Mouse (Mus musculus) spleen, adult 12 weeks (tissue): Measurements from ENCODE around the gene Mylpf.
"Not testable (repeated sequence)": the region's sequence is repeated elsewhere in the genome, so short reads cannot be mapped to it uniquely, and the experiment has no call there.

ENCODE experiments used
- DNase-seq: peaks from one replicate; pipeline ENCODE4 v3.0.0; 2022; ENCODE audit warnings: low spot score

Gene Mylpf

DNA sequence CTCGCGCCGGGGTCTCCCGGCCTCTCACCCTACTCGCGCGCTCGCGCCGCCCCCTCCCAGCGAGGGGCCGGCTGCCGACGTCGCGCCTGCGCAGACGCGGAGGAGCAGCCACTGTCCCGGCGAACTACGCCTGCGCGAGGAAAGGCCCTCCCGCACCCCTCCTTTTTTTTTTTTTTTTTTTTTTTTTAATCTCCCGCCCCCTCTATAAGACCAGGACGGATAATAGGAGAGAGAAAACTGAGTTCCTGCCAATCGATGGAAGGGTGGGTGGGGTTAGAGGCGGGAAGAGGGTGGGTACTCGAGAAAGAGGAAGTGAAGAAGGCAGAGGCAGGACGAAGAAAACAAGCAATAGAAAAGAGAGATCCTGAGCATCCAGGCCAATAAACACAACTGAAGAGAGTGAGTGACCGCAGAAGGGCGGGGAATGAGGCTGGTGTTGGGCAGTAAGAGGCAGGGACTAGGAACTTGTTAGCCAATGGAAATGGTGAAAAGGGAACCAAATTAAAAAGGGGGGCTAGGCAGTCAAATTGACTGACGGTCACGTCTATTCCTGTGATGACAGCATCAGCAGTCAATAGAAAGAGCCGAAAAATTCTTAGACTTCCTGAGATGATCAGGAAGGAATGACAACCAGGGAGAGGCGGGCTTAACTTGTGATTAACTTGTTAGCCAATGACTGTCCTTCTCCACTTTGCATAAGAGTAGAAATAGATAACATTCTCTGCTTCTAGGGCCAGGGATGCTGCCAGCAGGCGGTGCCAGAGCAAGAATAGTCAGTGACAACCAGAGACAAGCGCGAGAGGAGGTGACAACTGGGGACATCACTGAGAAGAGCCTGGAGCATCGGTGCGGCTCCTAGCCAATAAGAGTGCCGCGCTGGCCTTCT, at the start of gene Mylpf:
Mylpf (plus strand) TSS at position 338 of the 886 bp plus-strand sequence.
- DNase-seq, result peak; percentile 89

DNA sequence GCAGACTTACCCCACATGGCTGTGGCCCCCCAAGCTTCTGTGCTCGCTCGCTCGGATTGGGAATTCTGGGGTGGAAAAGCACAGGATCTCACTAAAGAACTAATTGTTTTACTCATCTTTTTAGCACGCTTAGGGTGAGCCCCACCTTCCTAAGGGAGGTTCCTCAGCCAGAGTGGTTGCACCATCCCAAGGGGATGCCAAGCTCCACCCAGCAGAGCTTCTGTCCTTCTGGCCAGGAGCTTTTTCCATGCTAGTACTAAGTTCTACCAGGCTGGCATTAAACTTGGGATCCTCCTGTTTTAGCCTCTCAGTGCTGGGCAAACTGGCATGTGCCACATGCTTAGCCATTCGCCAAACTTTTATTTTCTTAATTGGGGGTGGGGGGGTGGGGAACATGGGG, 46.1 kb upstream of the Mylpf start:
- DNase-seq, result no peak

DNA sequence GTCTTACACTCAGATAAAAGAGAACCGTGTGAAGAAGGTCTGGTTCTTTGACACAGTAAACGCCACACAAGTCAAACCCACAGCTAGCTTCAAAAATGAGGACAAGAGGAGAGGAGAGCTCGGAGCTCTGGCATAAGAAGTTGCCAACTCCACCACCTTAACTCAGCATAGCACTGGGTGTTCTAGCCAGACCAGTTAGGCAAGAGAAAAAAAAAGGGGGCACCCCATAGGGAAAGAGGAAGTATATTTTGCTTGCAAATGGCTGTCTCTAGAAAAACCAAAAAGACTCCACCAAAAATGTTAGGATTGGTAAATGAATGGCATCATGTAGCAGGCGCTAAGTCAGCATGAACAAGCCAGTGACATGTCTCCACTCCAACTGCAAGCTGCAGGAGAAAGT, 44.7 kb upstream of the Mylpf start:
- no peak for DNase-seq

DNA sequence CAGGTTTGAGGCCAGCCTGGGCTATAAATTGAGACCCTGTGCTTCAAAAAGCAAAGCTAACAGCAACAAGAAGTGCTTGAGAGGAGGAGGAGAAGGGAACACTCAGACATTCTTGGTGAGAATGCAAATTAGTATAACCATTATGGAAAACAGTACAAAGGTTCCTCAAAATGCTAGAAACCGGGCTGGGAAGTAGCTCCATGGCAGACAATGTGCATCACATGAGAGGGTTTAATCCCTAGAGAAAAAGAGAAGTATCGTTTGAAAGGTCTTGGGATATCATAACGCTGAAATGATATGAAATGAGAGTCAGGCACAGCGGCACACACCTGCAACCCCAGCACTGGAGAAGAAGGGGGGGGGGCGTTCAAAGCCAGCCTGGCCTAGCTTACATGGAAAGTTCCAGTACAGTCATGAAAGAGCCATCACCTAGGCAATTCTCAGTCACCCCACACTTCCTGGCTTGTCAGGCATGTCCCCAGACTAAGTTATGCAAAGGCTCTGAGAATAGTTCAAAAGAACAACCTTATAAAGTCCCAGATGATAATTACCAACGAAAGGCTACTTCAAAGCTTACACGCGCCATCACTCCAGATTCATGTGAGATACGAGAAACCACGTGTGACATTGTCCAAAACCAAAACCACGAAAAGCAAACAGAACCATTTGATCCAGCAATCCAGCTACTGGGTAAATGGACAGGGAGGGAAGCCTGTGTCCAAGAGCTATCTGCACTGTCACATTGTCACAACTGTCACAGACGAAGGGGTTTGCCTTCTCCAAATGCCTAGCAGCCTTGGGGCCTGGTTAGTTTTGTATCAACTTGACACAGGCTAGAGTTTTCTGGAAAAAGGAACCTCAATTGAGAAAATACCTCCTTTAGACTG, 42.8 kb upstream of the Mylpf start:
- DNase-seq, result no peak

DNA sequence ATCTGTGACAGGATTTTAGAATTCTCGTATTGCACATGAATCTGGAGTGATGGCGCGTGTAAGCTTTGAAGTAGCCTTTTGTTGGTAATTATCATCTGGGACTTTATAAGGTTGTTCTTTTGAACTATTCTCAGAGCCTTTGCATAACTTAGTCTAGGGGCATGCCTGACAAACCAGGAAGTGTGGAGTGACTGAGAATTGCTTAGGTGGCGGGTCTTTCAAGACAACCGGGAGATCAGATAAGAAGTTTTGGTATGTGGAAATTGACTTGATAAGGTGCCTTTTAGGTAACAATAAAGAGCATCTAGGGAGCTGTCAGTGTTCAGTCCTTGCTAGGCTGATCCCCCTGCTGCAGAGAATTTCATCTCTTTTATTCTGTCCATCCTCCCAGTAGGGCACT, 42.2 kb upstream of the Mylpf start:
- DNase-seq, result no peak

DNA sequence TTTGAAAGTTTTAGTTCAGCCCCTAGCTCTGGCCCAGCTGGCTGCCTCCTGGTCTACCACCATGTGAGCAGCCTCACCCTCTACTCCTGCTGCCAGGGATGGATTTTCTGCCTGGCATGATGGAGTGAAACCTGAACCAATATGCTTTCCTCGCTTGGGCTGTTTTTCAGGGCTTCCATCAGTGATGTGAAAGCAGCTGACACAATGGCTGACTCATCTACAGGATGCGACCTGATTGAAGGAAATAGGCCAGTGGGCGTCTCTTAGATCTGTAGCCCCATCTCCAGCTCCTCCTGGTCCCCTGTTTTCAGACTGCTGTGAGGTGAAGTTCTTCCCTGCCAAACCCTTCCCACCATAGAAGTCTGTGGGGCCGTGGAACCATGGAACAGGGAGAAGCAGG, 31.8 kb upstream of the Mylpf start:
- DNase-seq, result no peak

DNA sequence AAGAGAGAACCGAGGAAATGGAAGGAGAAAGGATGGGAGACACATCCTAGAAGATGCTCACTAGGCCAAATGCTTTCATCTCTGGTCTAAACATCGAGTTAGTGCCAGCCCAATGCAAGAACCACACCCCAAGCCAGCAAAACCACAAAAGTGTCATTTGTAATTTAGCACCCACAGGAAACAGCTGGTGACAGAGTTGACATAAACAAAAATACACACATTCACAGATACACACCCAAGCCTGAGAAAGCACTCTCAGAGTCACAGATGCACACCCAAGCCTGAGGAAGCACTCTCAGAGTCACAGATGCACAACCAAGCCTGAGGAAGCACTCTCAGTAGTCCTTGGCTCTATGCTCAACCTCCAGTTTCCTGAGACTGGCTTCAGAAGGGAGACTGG, 27.9 kb upstream of the Mylpf start:
- DNase-seq, result no peak

DNA sequence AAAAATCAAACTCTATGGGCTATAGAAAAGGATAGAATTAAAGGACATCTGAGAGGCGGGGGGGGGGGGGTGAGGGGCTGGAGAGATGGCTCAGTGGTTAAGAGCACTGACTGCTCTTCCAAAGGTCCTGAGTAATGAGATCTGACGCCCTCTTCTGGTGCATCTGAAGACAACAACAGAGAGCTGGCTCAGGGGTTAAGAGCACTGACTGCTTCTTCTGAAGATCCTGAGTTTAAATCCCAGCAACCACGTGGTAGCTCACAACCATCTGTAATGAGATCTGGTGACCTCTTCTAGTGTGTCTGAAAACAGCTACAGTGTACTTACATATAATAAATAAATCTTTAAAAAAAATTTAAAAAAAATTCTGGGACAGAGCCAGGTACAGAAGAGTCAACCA, 27.0 kb upstream of the Mylpf start:
- not testable (repeated sequence) for DNase-seq

DNA sequence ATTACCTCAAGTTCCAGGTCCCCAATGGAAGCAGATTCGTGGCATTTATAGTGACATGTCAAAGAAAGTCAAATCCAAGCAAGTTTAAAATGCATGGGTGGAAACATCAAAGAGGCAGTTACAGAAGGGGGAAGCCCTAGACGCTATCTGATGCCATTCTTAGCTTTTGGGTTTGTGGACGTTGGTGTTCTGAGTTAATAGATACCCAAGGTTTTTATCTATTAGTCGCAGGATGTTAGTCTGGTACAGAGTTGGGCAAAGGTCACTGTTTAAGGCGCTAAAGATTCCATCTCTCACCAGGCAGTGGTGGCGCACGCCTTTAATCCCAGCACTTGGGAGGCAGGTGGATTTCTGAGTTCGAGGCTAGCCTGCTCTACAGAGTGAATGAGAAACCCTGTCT, 25.3 kb upstream of the Mylpf start:
- no peak for DNase-seq

DNA sequence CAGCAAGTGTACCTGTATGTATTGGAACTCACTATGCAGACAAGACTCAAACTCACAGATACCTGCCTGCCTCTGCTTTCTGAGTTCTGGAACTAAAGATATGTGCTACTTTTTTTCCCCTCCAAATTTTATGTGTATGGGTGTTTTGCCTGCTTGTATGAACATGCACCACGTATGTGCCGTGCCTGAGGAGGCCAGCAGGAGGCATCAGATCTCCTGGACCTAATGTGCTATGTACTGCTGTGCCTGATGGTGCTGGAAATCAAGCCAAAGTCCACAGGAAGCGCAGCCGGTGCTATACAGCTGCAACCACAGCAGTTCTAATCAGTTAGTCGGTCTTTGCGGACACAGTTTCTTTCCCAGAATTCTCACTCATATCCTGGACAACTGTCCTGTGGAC, 24.9 kb upstream of the Mylpf start:
- DNase-seq, result peak; percentile 40

DNA sequence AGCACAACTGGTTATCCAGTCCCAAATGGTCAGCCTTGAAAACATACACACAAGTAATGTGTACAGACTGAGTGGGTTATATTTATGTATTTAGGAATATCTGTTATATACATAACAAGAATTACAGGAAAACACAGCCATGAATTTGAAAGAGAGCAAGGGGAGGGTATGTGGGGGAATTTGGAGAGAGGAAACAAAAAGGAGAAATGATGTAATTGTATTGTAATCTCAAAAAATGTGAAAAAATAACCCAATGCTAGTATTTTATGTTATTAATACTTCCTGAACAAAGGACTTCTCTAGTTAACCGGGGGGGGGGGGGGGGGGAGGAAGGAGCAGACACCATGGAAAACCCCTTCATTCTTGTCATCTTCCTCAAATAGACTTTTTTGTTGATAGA, 24.0 kb upstream of the Mylpf start:
- DNase-seq, result no peak

DNA sequence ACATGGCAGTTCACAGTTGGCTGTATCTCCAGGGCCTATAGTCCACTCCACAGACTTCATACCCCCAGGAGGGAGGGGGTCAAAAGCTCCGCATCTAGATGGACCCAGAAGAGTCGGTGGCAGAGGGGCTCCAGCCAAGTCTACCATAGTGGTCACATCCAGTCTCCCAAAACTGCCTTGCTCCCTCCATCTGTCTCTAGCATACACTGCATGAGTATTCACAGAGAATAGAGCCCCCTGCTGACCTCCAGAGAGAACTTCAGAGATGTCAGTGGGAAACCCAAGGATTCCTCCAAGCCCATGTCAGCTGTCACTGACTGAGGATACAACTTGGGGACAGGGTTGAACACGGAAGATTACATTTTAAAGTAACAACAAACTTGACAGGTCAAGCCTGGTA, 23.1 kb upstream of the Mylpf start:
- no peak for DNase-seq

DNA sequence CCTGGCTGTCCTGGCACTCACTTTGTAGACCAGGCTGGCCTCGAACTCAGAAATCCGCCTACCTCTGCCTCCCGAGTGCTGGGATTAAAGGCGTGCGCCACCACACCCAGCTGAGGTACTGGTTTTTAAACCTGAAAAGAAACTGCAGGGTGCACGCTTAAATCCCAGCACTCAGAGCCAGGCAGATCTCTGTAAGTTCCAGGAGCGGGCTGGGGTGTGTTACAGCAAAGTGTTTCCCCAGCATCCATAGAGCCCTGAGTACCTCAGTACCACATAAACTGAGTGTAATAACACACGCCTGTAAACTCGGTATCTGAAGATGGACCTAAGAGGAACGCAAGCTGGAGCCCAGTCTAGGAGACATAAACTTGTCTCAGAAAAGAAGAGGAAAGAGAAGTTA, 21.3 kb upstream of the Mylpf start:
- DNase-seq, result no peak

DNA sequence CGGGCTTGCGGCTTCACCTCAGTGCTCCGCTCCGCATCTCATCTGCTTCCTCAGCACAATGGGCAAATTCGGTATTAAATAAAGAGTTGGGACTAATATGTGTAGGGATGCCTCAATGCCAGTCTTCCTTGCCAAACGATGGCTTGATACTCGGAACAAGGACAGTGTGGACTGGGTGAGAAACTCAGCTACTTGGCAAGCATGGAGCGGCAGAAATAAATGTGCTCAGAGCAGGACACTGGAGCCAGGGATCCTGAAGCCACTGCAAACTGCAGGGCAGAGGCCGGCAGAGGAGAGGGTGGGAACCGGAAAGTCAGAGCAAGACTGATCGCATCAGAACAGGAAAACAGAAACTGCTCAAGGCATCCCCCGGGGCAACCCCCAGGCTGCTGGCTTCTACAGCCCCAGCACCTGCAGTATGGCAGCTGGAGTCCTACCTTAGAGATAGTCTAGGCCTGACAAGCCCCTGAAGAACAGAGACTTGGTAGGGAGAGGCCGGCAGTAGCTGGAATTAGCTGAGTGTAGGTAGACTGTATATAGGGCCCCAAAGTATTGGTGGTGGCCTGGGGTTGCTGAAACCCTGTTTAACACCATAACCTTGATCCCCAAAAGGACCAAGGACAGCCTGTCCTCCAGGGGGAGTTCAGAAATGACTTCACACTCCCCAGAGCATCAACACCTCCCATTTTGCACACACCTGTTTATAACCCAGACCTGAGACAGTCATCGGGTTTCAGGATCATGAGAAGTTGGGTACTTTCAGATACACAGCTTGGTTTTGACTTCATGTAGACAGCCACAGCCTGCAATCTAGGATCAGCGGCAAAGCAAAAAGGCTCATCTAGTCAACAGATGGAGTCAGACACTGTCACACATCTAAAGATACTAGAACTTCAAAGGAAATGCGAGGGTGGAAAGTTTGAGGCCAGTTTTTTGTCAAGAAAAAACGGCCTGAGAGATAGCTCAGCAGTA, 20.1 kb upstream of the Mylpf start:
- no peak for DNase-seq

DNA sequence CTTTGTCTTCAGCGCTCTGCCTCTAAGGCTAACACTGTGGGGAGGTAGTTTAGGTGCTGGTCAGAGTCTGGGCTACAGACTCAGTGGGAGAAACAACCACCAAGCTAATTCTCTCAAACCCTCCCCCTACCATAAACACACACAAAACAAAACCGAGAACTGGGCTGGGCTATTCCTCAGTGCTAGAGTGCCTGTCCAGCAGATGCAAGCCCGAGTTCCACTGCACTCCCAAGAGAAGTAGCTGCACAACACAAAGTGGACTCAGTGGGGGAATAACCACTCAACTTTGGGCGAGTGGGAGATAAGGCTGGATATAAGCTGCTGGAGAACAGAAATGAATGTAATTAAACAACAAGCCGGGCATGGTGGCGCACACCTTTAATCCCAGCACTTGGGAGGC, 18.0 kb upstream of the Mylpf start:
- DNase-seq, result no peak

DNA sequence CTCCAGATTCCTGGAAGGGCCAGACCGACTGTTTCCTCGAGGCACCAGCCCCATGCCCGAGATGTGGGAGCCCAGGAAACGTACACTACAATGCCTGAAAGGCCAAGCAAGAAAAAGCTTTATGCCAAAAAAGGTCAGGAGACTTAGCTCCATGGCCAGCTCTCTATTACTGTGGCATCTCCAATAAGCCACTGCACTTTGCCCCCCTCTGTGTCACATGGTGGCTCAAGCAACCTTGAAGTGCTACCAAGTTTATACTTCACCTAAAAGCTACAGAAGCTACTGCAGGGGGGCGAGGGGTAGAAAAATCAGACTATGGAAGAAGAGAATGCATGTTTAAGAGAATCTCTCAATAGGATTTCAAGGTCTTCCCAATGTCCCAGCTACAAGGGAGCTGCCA, 15.7 kb upstream of the Mylpf start:
- no peak for DNase-seq

DNA sequence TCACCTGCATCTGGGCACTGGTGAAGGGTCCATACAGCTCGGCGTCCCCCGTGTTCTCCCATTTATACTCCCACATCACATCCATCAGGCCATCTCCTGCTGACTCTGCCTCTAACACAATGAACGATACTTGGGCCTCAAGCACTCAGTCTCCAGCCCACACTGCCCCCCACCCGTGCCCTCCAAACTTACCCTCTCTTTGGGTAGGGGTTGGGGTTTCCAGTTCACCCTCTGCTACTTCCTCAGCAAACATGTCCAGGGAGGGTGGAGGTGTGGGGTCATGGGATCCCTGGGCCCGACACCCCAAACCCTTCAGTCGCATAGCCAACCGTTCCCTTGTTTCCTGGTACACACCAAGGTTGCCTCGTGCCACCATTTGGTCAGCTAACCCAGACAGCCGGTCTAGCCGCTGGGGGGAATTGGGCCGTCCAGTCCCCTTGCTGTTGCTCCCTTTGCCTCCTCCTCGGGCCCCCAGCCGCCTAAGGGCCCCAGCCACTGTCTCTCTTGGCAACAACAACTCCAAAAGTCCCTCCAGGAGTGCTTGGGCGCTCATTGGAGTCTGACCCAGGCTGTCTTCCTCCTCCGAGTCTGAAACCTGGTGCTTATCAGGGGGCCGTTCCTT, 14.6 kb upstream of the Mylpf start:
- no peak for DNase-seq

DNA sequence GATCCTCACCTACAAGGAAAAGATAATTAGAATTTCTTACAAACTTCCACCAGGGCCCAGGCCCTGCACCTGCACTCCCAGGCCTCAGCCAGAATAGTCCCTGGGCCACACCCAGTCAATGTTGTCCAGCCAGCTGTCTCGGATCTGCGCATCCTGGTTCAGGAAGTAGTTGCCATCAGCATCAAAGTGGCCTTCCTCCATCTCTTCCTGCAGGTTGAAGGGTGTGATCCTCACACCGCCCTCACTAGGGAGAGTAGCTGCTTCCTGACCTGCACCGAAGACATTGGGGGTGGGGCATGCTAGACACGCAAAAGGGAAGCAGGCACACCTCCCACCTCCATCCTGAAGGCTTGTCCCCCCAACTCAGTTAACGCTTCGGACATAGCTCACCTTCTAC, 14.1 kb upstream of the Mylpf start:
- no peak for DNase-seq

DNA sequence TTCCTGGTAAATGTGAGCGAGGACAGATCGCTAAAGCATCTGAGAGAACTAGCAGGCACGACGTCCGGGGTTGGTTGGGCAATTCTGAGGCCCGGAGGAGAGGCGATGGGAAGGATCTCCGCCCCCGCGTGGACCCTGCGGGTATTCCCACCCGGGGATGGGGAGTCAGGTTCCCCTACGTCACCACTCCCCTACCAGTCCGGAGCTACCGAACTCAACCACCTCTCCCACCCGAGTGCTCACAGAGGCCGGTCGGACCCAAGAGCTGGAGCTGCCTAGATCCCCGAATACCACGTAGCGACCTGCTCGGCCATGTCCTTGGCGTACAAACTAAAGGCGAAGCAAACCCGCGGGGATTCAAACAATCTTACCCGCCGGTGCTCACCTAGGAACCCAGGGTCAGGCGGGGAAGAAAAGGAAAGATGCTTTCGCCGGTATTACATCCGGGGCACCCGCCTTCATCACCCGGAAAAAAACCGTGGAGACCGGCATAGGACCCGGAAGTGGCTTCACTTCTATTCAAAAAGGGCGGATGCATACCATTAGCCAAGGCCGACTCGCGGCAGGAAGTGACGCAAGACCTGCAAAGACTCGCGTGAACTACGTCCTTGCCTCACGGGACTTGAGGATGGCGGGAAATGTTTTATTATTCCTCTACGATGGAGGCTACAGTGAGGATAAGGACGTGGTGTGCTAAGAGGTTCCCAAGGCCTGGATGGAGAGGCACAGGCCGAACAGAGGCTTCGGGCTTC, 13.0 kb upstream of the Mylpf start, which contains the start of gene Cd2bp2:
Cd2bp2 (minus strand) TSS at position 507 of the 752 bp plus-strand sequence.
- peak; percentile 88 for DNase-seq

DNA sequence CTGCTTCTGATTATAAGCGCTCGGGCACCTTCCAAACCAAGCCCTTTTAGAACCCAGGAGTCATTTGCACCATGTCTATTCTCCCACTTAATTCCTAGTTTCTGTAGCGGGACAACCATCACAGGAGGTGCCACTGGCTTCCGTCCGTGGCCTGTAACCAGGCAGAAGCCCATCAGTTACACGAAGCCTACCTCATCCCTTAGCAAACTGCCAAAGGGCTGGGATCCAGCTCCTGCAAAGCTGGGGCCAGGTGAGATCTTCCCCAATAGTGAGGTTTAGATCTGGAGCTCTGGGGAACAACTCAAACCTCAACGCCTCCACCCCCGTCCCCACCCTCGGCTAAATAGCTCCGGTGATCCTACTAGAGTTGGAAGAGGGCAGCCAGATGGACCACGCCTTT, 12.2 kb upstream of the Mylpf start:
- DNase-seq, result no peak

DNA sequence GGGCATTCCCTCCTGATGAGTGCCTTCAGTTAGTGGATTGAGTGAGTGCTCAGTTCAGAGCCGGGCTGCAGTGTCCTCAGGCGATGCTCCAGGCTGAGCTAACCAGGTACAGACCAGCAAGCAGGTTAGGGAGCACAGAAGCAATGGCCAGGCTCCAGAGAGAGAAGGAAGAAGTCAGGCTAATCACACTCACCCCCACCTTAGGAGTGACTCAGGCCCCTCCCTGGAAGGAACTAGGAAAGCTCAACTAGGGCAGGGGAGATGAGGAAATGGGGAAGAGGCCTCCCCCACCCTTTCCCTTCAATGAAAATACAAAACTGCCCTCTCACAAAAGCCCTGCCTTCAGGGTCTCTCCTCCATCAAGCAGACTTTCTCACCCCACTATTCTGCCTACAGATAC, 2.1 kb upstream of the Mylpf start:
- no peak for DNase-seq
